Mouse (Mus musculus) megakaryocyte, adult 5-6 weeks (primary cell): ENCODE data around the gene Rasgef1c. TPM values are rescaled to one million over a fixed set of nuclear protein-coding genes. Genes with fewer than 3 reads are reported as not detected.

Experiments used
- ATAC-seq: 2 replicates; pipeline ENCODE4 v1.8.0; 2016; ENCODE audit warnings: mild to moderate bottlenecking, inconsistent platforms; ENCODE audit not compliant: poor library complexity, severe bottlenecking
- total RNA-seq, 2 experiments: library from RNA; stranded (forward) in 1 of 2; stranded (reverse) in 1 of 2; fragments of 153-499, 151-499 nt in 1 of 2; fragments of 221-1000, 200-1000 nt in 1 of 2; gene quantifications; 2 replicates each; pipeline versions ENCODE4 v1.2.3 to v1.2.4; 2015 to 2017

Rasgef1c gene
- total RNA-seq (2015) (0.13 and 0.27 TPM in 2 replicates), total RNA-seq (2017) (not detected in 2 replicates)

DNA sequence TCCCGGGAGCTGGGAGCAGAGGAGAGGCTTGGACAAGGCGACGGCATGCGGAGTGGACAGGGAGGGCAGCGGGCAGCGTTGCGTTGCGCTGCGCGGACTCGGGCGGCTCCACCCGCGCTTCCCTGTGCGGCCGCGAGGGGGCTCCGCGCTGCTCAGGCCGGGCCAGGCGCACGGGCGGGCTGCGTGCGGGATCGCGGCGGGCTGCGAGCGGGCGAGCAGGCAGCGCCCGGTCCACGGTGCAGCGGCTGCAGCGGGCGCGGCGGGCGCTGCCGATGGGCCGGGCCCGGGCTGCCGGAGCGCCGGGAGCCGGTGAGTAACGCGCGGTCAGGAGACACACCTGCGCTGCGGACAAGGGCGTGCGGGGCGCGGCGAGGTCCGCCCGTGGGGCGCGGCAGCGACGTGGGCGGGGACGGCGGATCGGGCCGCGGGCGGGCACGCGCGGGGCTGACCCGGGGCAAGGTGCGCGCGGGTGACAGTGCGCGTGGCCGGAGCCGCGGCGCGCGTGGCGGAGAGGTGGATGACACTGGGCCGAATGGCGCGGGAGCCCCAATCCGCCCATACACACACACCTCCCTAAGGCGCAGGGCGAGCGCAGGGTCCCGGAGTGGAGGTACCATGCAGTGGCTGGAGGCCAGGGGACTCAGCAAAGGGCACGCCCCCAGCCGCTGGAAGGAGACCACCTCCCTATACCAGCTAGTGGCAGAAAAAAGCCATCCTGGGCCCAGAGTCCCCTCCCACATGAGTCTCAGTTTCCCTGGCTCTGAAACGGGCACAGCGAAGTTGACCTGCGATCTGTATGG lies at the start of gene Rasgef1c:
Rasgef1c (plus strand) TSS at position 177 of the 800 bp plus-strand sequence.
- peak; percentile 90 for ATAC-seq

DNA sequence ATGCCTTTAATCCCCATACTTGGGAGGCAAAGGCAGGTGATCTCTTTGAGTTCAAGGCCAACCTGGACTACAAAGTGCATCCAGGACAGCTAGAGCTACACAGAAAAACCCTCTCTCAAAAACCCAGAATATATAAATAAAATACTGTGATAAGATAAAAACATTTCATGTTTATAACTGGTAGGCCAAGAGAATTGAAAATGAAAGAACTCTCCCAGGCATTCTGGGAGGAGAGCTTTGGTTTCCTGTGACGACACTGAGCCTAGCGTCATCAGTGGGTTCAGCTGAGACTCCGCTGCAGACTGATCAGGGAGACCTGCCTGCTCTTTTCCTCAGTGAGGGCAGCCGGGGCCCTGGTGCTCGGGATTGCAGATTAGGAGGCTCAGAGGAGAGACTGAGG lies 46.5 kb upstream of the Rasgef1c start:
- ATAC-seq: peak; percentile 54; the same call in 1 of the 2 replicates

DNA sequence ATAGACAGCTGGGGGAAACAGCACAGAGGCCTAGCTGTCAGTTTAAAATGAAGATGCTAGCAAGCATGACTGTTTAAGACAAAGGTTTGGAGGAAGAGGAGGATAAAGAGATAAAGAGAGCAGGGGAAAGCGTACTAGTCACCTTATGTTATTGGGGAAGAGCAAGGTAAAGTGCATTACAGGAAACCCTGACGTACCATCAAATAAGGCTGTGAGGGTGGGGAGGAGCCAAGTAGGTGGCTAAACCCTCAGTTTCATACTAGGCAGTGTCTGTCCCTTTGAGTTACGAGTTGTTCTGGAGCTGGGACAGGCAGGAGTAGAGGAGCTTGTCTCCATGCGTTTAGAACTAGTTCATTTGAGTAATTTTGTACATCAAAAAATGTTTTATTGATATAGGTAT lies 40.5 kb upstream of the Rasgef1c start:
- ATAC-seq: no peak

DNA sequence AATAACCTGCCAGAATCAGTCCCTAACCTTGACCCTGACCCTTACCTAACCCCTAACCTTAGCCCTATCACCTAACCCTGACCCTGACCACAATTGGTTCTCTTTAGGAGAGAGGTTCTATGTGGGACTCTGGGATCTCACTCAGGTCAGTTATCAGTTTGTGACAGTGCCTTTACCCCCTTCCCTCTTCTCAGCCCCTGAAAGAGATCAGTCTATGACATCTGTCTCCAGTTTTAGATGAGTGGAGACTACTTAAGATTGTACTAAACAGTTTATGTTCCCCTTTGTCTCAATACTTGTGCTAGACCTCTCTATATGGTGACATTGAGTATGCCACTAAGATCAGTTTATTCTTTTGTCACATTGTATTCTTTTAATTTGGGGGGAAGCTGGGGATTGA lies 37.7 kb upstream of the Rasgef1c start:
- no peak for ATAC-seq

DNA sequence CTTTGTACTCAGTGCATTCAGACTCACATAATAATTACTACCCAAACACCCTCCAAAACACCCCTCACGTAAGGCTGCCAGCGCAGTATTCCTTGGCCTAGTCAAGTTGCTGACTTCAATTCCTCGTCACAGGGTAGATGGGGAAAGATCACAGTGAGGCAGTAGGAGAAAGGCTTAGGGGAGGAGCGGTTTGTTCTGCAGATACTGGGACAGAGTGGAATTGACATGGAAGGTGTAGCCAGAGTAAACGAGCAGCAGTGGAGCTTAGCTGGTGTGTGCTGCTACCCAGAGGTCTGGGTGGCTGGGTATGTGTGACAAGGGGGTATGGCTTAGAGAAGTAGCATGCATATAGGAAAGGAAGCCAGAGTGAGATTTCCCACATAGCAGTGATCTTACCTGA lies 34.3 kb upstream of the Rasgef1c start:
- ATAC-seq: no peak

DNA sequence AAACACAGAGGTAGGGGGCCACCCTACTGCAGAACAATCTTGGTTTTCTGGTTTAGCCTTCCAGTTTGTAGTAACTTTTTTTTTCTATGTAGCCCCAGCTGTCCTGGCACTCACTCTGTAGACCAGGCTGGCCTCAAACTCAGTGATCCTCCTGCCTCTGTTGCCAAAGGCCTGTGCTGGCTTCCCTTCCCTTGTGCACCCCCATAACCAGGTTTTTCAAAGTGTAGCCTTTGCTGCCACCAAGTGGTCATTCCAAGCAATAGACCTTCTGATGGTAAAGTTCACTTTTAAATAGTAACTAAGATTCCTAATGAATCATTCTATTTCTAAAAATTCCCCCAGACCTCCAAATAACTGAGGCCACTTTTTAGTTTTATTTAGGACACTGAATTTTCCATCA lies 31.9 kb upstream of the Rasgef1c start:
- peak; percentile 69 for ATAC-seq

DNA sequence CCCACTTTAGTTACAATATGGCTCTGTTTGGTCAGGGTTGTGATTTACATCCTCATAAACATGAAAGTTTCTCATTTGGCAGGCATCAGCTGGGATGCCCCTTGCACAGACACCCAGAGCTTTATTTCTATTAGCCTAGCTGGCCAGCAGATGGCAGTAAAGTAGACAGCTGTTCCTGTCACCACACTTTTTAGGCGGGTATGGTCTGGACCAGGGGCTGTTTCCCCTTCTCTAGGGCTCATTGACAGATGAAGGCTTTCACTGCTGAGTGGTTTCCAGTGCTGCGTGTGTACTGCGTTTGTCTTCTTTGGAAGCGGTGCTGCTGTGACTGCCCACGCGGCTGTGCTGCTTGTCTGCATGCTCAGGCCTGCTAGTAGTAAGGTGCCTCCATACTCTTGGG lies 29.7 kb upstream of the Rasgef1c start:
- peak; percentile 67 for ATAC-seq

DNA sequence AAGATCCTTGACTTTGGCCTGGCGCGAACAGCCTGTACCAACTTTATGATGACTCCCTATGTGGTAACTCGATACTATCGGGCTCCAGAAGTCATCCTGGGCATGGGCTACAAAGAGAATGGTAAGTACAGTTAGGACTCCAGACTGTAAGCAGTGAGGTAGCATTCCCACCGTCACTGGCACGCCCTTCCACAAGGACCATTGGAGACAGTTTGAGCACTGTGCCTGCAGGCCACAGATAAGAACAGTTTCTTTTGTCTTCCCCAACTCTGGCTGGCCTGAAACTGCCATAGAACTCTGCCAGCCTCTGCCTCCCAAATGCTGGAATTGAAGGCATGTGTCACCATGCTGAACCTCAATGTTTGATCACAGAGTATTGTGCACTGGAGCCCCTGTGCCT lies 28.9 kb upstream of the Rasgef1c start:
- ATAC-seq: no peak

DNA sequence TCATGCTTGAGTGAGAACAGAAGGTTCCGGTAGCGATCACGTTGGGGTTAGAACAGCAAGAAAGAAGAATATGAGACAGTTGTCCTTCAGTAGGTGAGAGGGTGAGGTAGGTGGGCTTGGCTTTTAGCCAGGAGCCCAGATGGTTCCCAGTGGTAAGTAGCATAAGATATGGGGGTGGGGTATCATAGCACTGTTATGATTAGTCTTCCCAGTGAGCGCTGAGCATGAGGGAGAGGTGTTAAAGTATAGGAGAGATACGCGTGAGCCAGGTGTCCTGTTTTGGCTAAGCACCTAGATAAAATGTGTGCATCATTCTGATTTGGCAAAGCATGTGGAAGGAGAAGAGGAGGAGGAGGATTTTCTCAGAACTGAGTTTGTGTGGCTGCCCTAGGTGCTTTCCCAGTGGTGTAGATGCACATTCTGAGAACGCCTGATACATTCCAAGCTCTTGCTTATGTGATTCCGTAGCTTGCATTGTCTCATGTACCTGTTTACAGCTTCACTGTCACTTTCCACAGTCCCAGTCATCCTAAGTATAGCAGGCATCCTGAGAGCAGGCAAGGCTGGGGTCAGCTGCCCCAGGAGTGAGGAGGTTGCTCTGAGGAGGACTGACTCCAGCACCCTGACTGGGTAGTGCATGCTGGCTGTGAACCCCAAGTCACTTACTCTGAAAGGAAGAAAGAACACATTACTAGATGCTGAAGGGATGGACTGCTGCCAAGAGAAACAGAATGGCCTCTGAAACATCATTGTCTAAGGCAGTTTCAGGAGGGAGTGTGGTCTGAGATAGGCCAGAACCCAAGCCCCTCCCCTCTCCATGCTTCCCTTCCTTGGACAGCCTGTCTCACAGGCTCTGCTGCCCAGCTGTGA lies 24.5 kb upstream of the Rasgef1c start:
- no peak for ATAC-seq

DNA sequence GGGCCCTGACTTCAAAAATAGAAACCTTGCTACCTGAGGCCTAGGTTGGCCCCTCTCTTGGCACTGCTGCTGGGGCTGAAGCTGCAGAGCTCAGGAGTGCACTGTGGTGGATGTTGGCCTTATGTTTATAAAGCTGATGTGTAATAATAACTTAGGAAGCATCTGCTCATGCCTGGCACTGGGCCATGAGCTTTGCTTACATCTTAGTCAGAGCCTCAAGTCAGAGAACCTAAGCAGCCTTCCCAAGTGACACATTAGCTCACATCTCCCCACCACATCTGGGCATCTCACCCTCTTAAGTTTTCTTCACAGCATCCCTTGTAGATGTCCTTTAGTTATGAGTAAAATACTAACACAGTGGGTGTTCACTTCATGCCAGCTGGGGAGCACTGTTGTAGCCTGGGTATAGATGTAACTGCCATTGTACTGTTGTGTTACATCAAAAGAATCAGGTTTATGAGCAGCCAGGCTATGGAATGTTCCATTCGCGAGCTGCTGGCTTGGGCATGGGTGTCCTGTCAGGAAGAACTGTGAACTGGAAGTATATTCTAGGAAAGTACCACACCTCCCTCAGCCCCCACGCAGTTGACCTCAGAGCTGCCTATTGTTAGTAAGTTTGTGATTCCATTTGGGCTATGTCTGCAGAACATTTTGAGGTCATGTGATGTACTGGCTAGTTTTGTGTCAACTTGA lies 21.5 kb upstream of the Rasgef1c start:
- ATAC-seq: no peak

DNA sequence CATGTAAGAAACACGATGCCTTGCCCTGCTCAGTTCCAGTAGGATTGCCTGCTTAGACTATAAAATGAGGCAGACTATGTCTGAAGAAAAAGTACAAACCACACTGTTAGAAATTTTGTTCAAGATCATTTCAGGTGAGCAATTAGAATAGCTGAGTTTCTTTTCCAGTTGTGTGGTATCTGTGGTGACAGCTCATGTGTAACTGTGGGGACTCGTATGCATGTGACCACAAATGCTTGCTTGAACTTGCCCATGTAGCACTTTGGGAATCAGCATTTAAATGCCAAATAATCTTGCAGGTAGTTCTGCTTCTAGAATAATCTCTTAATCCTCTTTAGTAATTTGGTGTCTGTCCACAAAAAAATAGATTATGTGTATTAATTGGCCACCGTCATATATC lies 18.2 kb upstream of the Rasgef1c start:
- ATAC-seq: no peak

DNA sequence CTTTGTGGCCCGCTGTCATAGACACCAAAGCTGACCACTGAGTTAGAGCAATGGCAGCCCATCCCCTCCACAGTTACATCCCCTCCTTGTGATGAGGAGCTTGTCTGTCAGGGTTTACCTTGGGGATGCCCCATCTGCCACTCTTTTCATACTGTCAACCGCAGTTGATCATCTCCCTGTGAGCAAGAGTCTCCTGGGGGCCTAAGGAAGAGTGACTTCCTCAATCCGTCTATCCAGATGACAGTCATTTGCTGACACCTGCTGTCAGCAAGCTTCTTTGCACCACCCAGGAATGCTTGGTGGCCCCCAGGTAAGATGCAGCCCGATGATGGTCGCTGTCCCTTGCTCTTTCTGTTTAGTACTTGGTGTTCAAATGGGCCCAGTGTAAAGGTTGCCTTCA lies 13.2 kb upstream of the Rasgef1c start:
- ATAC-seq: no peak

DNA sequence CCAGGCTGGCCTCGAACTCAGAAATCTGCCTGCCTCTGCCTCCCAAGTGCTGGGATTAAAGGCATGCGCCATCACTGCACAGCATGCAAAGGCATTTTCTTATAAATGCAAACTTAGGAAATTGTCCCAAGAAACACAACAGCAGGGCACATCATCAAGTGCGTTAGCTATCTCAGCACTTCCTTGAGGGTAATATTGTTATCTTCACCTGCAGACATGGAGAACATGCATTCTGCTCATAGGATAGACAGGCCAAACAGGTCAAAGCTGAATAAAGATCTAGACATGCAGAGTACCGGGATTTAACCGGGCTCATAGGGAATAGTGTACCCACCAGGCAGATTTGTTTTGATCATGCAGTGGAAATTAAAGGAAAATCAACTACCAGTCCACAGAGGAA lies 9.6 kb upstream of the Rasgef1c start:
- ATAC-seq: no peak

DNA sequence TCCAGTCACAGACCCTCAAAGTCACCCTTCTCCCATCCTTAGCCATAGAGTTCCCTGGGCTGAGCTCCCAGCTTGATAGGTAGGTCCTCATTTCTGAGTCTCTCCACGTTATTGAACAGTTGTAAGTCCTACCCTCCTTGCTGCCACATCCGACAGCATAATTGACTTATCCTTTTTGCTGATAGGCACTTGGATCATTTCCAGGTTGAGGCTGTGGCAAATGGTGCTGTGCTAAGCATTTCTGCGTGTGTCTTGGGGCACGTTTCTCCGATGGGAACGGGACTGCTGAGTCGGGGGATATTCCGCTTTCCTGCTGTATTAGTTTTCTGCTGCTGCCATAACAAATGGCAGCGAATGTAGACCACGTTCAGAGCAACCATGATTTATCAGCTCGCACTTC lies 7.8 kb upstream of the Rasgef1c start:
- no peak for ATAC-seq

DNA sequence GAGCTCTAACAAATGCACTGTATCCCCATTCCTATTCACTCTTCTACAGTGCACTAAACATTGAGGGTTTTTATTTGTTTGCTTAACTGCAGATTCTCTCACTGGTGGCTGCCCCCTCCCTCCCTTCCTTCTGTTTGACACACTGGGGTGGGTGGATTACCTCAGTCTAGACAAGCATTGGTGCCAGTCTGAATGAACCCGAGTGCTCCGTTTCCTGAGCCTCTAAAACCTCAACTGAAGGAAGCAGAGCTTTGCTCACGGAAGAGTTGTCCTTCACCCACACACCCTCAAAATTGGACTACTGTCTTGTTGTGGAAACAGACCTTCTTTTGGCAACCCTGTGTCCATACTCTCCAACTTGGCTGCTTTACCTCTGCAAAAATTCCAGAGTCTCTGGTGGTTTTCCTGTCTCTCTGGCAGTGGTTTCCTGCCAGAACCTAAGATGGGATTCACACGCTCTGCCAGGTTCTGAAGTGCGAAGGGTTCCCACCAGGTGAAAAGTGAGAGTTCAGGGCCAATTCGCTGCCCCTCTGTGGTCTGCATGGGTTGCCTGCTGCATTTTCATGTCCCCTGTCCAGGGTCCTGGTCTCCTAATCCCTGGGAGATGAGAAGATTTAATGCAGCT lies 5.6 kb upstream of the Rasgef1c start:
- ATAC-seq: no peak

DNA sequence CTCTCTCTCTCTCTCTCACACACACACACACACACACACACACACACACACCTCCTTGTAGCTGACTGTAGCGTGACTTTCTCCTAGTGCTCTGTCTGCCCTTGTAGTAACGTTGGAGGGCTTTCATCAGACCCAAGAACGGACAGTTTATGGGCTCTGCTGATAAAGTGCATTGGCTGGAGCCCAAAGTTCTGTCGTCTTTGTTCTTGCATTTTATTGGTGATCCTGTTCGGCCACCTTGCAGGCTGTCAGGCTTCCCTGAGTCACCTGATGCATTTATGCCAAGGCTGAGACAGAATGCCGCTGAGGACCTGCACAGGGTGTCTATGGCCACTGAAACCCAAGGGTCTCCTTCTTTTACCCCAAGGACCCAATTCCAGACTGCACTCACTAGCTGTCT lies 1.6 kb upstream of the Rasgef1c start:
- no peak for ATAC-seq

DNA sequence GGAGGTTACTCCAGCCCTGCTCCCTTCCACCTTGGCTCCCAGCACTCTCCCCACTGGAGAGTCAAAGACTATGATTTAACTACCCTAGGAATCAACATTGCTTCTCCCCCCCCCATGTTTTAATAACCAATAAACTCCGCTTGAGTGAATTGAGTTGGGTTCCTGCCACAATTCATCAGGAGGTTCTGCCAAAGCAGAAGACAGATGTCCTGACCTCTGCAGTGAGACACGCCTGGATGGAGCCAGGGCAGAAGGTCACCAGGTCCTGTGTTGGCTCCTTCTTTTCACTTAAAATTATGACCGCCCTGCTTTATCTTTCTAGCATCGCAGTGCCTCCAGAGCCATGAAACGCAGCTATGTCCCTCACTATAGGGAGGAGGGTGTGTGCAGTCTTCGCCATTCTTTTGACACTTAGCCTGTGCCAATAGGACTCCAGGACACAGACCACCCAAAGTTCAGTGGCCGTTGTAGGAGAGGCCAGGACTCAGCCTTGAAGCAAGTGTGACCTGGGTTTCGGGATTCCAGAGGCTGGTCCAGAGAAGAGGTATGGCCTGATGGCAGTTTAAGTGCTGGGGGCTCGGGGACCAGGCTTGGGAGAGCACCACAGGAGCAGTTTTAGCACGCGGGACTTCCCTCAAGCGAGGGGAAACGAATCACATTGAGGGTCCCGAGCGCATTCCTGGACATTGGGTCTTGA lies 525 bp upstream of the Rasgef1c start:
- 0 out of 2 replicates have a peak, but pooled peaks have one; percentile 15 for ATAC-seq

DNA sequence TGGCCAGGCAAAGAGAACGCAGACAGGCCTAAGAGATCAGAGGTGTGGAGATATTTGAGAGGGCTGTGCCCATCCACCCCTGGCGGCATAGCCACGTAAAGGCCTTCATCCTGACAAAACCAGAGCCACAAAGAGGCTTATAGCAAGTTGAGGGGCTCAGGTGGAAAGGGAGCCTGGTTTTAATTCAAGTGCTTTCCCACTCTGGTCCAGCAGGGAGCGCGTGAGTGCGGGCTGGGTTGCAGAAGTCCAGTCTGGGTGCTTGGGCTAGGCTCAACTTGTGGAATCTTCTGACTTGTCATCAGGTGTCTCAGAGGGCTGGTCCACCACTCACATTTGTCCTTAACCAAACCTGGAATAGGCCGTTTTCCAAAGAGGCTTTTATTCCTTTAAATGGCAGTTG lies 1.7 kb downstream of the Rasgef1c start:
- ATAC-seq: peak; percentile 75

DNA sequence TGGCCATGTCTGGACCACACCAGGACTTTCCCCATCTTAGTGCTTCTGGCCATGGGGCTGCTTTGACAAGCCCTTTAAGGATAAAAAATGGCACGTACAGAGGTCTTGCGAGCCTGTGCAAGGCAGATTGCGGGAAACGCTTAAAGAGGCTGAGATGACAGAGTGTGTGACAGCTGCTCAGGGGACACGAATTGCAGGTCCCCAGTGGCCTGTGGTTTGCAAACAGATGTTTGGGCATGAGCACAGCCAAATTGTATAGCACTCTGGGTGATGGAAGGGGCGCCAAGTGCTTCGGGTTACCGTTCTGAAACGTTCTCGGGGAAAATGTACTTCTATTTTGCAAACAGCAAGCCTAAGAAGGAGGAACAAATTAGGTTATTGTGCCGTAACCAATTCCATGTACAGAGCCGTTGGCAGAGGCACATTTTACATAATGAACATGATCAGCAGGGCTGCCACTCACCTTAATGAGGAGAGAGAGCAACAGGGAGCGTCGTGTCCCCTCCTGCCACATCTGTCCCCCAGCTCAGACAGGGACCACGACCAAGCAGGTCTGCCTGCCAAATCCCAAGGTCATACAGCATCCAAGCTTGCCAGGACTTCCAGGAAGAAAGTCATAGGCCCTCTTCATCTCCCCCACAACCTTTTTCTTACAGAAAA lies 17.0 kb downstream of the Rasgef1c start:
- no peak for ATAC-seq

DNA sequence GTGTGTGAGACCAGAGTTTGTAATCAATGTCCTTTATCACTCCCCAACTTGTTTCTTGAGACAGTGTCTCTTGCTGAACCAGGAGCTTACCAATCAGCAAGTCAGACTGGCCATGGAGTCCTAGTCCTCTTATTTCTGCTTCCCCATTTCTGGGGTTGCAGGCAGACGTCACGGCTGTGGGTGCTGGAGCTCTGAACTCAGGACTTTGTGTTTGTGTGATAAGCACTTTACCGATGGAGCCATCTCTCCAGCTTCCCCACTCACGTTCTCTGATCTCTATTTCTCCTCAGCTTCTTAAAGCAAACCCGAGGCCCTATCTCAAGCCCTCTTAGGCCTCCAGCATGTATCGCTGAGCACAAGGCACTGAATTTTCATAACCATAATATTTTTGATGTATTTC lies 17.7 kb downstream of the Rasgef1c start:
- ATAC-seq: no peak
